Mouse (Mus musculus) cerebellum, adult 11 months (tissue): ENCODE results near the gene Cox7a2.

Source experiments
- DNase-seq: peaks from one replicate; pipeline ENCODE4 v3.0.0; 2022

The Cox7a2 gene

GRCm38 (mm10) chr9:79759385-79760005 is at the start of gene Cox7a2:
Gene Cox7a2 (minus strand): TSS chr9:79759878.
- peak; percentile 92 for DNase-seq

- DNase-seq, result no peak
Measured at GRCm38 (mm10) chr9:79809411-79809810, 49.7 kb upstream of the Cox7a2 start.

GRCm38 (mm10) chr9:79807178-79807577 is 47.5 kb upstream of the Cox7a2 start:
- no peak for DNase-seq

- DNase-seq, result no peak
Measured at GRCm38 (mm10) chr9:79806317-79807075, 46.8 kb upstream of the Cox7a2 start.

- DNase-seq, result no peak
Measured at GRCm38 (mm10) chr9:79805426-79805825, 45.7 kb upstream of the Cox7a2 start.

GRCm38 (mm10) chr9:79796461-79797135 is 36.9 kb upstream of the Cox7a2 start:
- no peak for DNase-seq

GRCm38 (mm10) chr9:79795076-79795475 is 35.4 kb upstream of the Cox7a2 start:
- no peak for DNase-seq

GRCm38 (mm10) chr9:79792841-79793835 is 33.5 kb upstream of the Cox7a2 start, which contains the start of gene Tmem30a:
Gene Tmem30a (minus strand): TSS chr9:79793507.
- peak; percentile 95 for DNase-seq

GRCm38 (mm10) chr9:79785794-79786085 is 26.1 kb upstream of the Cox7a2 start:
- no peak for DNase-seq

GRCm38 (mm10) chr9:79784934-79785793 is 25.5 kb upstream of the Cox7a2 start:
- DNase-seq, result no peak

GRCm38 (mm10) chr9:79784439-79784838 is 24.8 kb upstream of the Cox7a2 start:
- DNase-seq, result no peak

GRCm38 (mm10) chr9:79779354-79779753 is 19.7 kb upstream of the Cox7a2 start:
- DNase-seq, result no peak

- no peak for DNase-seq
Measured at GRCm38 (mm10) chr9:79766991-79767545, 7.4 kb upstream of the Cox7a2 start.

GRCm38 (mm10) chr9:79765329-79765728 is 5.7 kb upstream of the Cox7a2 start:
- no peak for DNase-seq

GRCm38 (mm10) chr9:79762519-79762918 is 2.8 kb upstream of the Cox7a2 start:
- no peak for DNase-seq

- DNase-seq, result no peak
Measured at GRCm38 (mm10) chr9:79760076-79760475, 398 bp upstream of the Cox7a2 start.

GRCm38 (mm10) chr9:79755311-79755710 is 4.4 kb downstream of the Cox7a2 start:
- DNase-seq, result no peak

- DNase-seq, result no peak
Measured at GRCm38 (mm10) chr9:79751846-79752245, 7.8 kb downstream of the Cox7a2 start.

GRCm38 (mm10) chr9:79750709-79751108 is 9.0 kb downstream of the Cox7a2 start:
- no peak for DNase-seq

GRCm38 (mm10) chr9:79745036-79745435 is 14.6 kb downstream of the Cox7a2 start:
- DNase-seq, result no peak

GRCm38 (mm10) chr9:79735608-79736007 is 24.1 kb downstream of the Cox7a2 start:
- DNase-seq, result no peak
